Mouse (Mus musculus): Measurements from ENCODE around the gene Smdt1. TPM values are rescaled to one million over a fixed set of nuclear protein-coding genes. Genes with fewer than 3 reads are reported as not detected.
"Not testable (repeated sequence)": the region's sequence is repeated elsewhere in the genome, so short reads cannot be mapped to it uniquely, and the experiment has no call there.

Smdt1 gene
- polyA plus RNA-seq, 1 experiment from 2014 or later, result 233 TPM

- Histone ChIP-seq H3K27me3 (replicated peaks; ENCODE audit: control insufficient read depth, insufficient read depth, low read length) (no peaks in the 10 kb centered on the region), H3K9me3 (ENCODE audit: control insufficient read depth, low read length) (no peaks in the 10 kb centered on the region), H3K27ac (ENCODE audit: low read depth, low read length) (peak overlapping the region; percentile 84), H3K4me2 (peak overlapping the region; percentile 87), H3K4me3 (ENCODE audit: low read depth, low read length) (peak overlapping the region; percentile 55), H3K9ac (ENCODE audit: low read depth, low read length) (peak overlapping the region; percentile 64), H3K36me3 (ENCODE audit: control insufficient read depth, insufficient read depth, low read length) (no peaks in the 10 kb centered on the region), H3K4me1 (replicated peaks; ENCODE audit: control insufficient read depth, insufficient read depth, low read length) (peaks cover 11% of the 10 kb centered on the region)
- no peak for DNase-seq (ENCODE audit: low spot score)
- peak; percentile 70 for ATAC-seq (replicated peaks; ENCODE audit: low FRiP score)
- WGBS, result 14% methylated on average over 7 of the region's 7 CpGs
Measured at GRCm38 (mm10) chr15:82379511-82379870, 40.7 kb downstream of the Smdt1 start.

GRCm38 (mm10) chr15:82379871-82380713 lies 41.3 kb downstream of the Smdt1 start, which contains the start of gene Cyp2d22:
Gene Cyp2d22, minus strand, starts transcription at chr15:82380260.
- peak within 1 kb of the TSS; percentile 55 for H3K4me3 ChIP-seq (ENCODE audit: low read depth, low read length)
- peaks cover 11% of the 10 kb centered on the region for H3K4me1 ChIP-seq (replicated peaks; ENCODE audit: control insufficient read depth, insufficient read depth, low read length)
- H3K4me2 ChIP-seq, result peak within 1 kb of the TSS; percentile 87
- under 1% methylated on average over 18 of the region's 24 CpGs for WGBS
- no peaks in the 10 kb centered on the region for H3K27me3 ChIP-seq (replicated peaks; ENCODE audit: control insufficient read depth, insufficient read depth, low read length)
- ATAC-seq (replicated peaks; ENCODE audit: low FRiP score) (peak; percentile 69), DNase-seq (ENCODE audit: low spot score) (peak; percentile 71)
- peak within 1 kb of the TSS; percentile 64 for H3K9ac ChIP-seq (ENCODE audit: low read depth, low read length)
- H3K9me3 ChIP-seq (ENCODE audit: control insufficient read depth, low read length), result no peaks in the 10 kb centered on the region
- H3K36me3 ChIP-seq (ENCODE audit: control insufficient read depth, insufficient read depth, low read length), result no peaks in the 10 kb centered on the region
- H3K27ac ChIP-seq (ENCODE audit: low read depth, low read length), result peak within 1 kb of the TSS; percentile 84

- Histone ChIP-seq H3K4me3 (ENCODE audit: low read depth, low read length) (peak overlapping the region; percentile 55), H3K27me3 (replicated peaks; ENCODE audit: control insufficient read depth, insufficient read depth, low read length) (no peaks in the 10 kb centered on the region), H3K4me1 (replicated peaks; ENCODE audit: control insufficient read depth, insufficient read depth, low read length) (peaks cover 11% of the 10 kb centered on the region), H3K9ac (ENCODE audit: low read depth, low read length) (no peak overlapping the region), H3K27ac (ENCODE audit: low read depth, low read length) (0 out of 2 replicates have a peak overlapping the region, but pooled peaks have one; percentile 38), H3K4me2 (peak overlapping the region; percentile 60), H3K36me3 (ENCODE audit: control insufficient read depth, insufficient read depth, low read length) (no peaks in the 10 kb centered on the region), H3K9me3 (ENCODE audit: control insufficient read depth, low read length) (no peaks in the 10 kb centered on the region)
- ATAC-seq (replicated peaks; ENCODE audit: low FRiP score), result no peak
- WGBS, result 33% methylated on average over 7 of the region's 7 CpGs
- no peak for DNase-seq (ENCODE audit: low spot score)
Measured at GRCm38 (mm10) chr15:82380714-82381062, 41.9 kb downstream of the Smdt1 start.

GRCm38 (mm10) chr15:82382441-82382840 lies 43.7 kb downstream of the Smdt1 start:
- H3K4me1 ChIP-seq (replicated peaks; ENCODE audit: control insufficient read depth, insufficient read depth, low read length), result peaks cover 11% of the 10 kb centered on the region
- WGBS, result 65% methylated on average over 2 of the region's 2 CpGs
- DNase-seq (ENCODE audit: low spot score), result no peak
- ATAC-seq (replicated peaks; ENCODE audit: low FRiP score), result no peak
- H3K4me3 ChIP-seq (ENCODE audit: low read depth, low read length), result no peak overlapping the region
- H3K27ac ChIP-seq (ENCODE audit: low read depth, low read length), result no peak overlapping the region
- H3K4me2 ChIP-seq, result no peak overlapping the region
- no peaks in the 10 kb centered on the region for H3K9me3 ChIP-seq (ENCODE audit: control insufficient read depth, low read length)
- no peaks in the 10 kb centered on the region for H3K27me3 ChIP-seq (replicated peaks; ENCODE audit: control insufficient read depth, insufficient read depth, low read length)
- no peaks in the 10 kb centered on the region for H3K36me3 ChIP-seq (ENCODE audit: control insufficient read depth, insufficient read depth, low read length)
- no peak overlapping the region for H3K9ac ChIP-seq (ENCODE audit: low read depth, low read length)

GRCm38 (mm10) chr15:82385729-82386128 lies 47.0 kb downstream of the Smdt1 start:
- DNase-seq (ENCODE audit: low spot score) (no peak), ATAC-seq (replicated peaks; ENCODE audit: low FRiP score) (no peak)
- Histone ChIP-seq H3K36me3 (ENCODE audit: control insufficient read depth, insufficient read depth, low read length) (no peaks in the 10 kb centered on the region), H3K27me3 (replicated peaks; ENCODE audit: control insufficient read depth, insufficient read depth, low read length) (no peaks in the 10 kb centered on the region), H3K4me3 (ENCODE audit: low read depth, low read length) (no peak overlapping the region), H3K27ac (ENCODE audit: low read depth, low read length) (no peak overlapping the region), H3K9ac (ENCODE audit: low read depth, low read length) (no peak overlapping the region), H3K4me2 (no peak overlapping the region), H3K9me3 (ENCODE audit: control insufficient read depth, low read length) (no peaks in the 10 kb centered on the region), H3K4me1 (replicated peaks; ENCODE audit: control insufficient read depth, insufficient read depth, low read length) (peaks cover 1% of the 10 kb centered on the region; the same call in 1 of the 2 replicates)
- WGBS, result 70% methylated on average over 2 of the region's 2 CpGs

- not testable (repeated sequence) for DNase-seq (ENCODE audit: low spot score); H3K4me1 ChIP-seq (replicated peaks; ENCODE audit: control insufficient read depth, insufficient read depth, low read length); H3K36me3 ChIP-seq (ENCODE audit: control insufficient read depth, insufficient read depth, low read length); ATAC-seq (replicated peaks; ENCODE audit: low FRiP score); H3K4me3 ChIP-seq (ENCODE audit: low read depth, low read length); H3K27ac ChIP-seq (ENCODE audit: low read depth, low read length); H3K9ac ChIP-seq (ENCODE audit: low read depth, low read length); H3K9me3 ChIP-seq (ENCODE audit: control insufficient read depth, low read length); H3K4me2 ChIP-seq; H3K27me3 ChIP-seq (replicated peaks; ENCODE audit: control insufficient read depth, insufficient read depth, low read length)
- 80% methylated on average over 10 of the region's 10 CpGs for WGBS
Measured at GRCm38 (mm10) chr15:82389916-82390315, 51.2 kb downstream of the Smdt1 start.

GRCm38 (mm10) chr15:82393922-82394321 lies 55.2 kb downstream of the Smdt1 start, which contains the start of gene Cyp2d11:
Gene Cyp2d11, minus strand, starts transcription at chr15:82394022.
- H3K27ac ChIP-seq (ENCODE audit: low read depth, low read length); H3K4me3 ChIP-seq (ENCODE audit: low read depth, low read length); DNase-seq (ENCODE audit: low spot score); H3K9ac ChIP-seq (ENCODE audit: low read depth, low read length); ATAC-seq (replicated peaks; ENCODE audit: low FRiP score); H3K9me3 ChIP-seq (ENCODE audit: control insufficient read depth, low read length); H3K36me3 ChIP-seq (ENCODE audit: control insufficient read depth, insufficient read depth, low read length); H3K27me3 ChIP-seq (replicated peaks; ENCODE audit: control insufficient read depth, insufficient read depth, low read length); H3K4me1 ChIP-seq (replicated peaks; ENCODE audit: control insufficient read depth, insufficient read depth, low read length); H3K4me2 ChIP-seq: not testable (repeated sequence)
- WGBS, result 79% methylated on average over 2 of the region's 2 CpGs

GRCm38 (mm10) chr15:82395955-82396354 lies 57.2 kb downstream of the Smdt1 start:
- H3K27ac ChIP-seq (ENCODE audit: low read depth, low read length); H3K9me3 ChIP-seq (ENCODE audit: control insufficient read depth, low read length); H3K4me3 ChIP-seq (ENCODE audit: low read depth, low read length); ATAC-seq (replicated peaks; ENCODE audit: low FRiP score); H3K9ac ChIP-seq (ENCODE audit: low read depth, low read length); H3K4me1 ChIP-seq (replicated peaks; ENCODE audit: control insufficient read depth, insufficient read depth, low read length); H3K36me3 ChIP-seq (ENCODE audit: control insufficient read depth, insufficient read depth, low read length); DNase-seq (ENCODE audit: low spot score); H3K4me2 ChIP-seq; H3K27me3 ChIP-seq (replicated peaks; ENCODE audit: control insufficient read depth, insufficient read depth, low read length): not testable (repeated sequence)
- WGBS, result 81% methylated on average over 3 of the region's 3 CpGs
